Mouse (Mus musculus): ENCODE measurements around the gene Dysf.

The Dysf gene

GRCm38 (mm10) chr6:84224861-84225260 lies 216.5 kb downstream of the Dysf start:
- in situ Hi-C loops (cut with MboI; ENCODE audit: low sequenced_read_pairs) = no loop called here

- in situ Hi-C loops (cut with MboI; ENCODE audit: low sequenced_read_pairs) = no loop called here
Observed at GRCm38 (mm10) chr6:84225587-84225986, 217.2 kb downstream of the Dysf start.

- in situ Hi-C loops (cut with MboI; ENCODE audit: low sequenced_read_pairs) = no loop called here
Observed at GRCm38 (mm10) chr6:84228196-84228595, 219.8 kb downstream of the Dysf start.

GRCm38 (mm10) chr6:84228786-84229185 lies 220.4 kb downstream of the Dysf start:
- in situ Hi-C loops (cut with MboI; ENCODE audit: low sequenced_read_pairs) = no loop called here

- in situ Hi-C loops (cut with MboI; ENCODE audit: low sequenced_read_pairs) = no loop called here
Observed at GRCm38 (mm10) chr6:84229739-84230138, 221.3 kb downstream of the Dysf start.

- in situ Hi-C loops (cut with MboI; ENCODE audit: low sequenced_read_pairs) = no loop called here
Observed at GRCm38 (mm10) chr6:84231108-84231507, 222.7 kb downstream of the Dysf start.

GRCm38 (mm10) chr6:84232063-84232760 lies 223.8 kb downstream of the Dysf start:
- in situ Hi-C loops (cut with MboI; ENCODE audit: low sequenced_read_pairs) = no loop called here

GRCm38 (mm10) chr6:84233783-84234182 lies 225.4 kb downstream of the Dysf start:
- in situ Hi-C loops (cut with MboI; ENCODE audit: low sequenced_read_pairs) = no loop called here

GRCm38 (mm10) chr6:84235365-84235764 lies 227.0 kb downstream of the Dysf start:
- in situ Hi-C loops (cut with MboI; ENCODE audit: low sequenced_read_pairs) = no loop called here

- in situ Hi-C loops (cut with MboI; ENCODE audit: low sequenced_read_pairs) = no loop called here
Observed at GRCm38 (mm10) chr6:84243385-84243784, 235.0 kb downstream of the Dysf start.

GRCm38 (mm10) chr6:84246101-84246760 lies 237.8 kb downstream of the Dysf start:
- in situ Hi-C loops (cut with MboI; ENCODE audit: low sequenced_read_pairs) = no loop called here

- in situ Hi-C loops (cut with MboI; ENCODE audit: low sequenced_read_pairs) = no loop called here
Observed at GRCm38 (mm10) chr6:84246979-84247378, 238.6 kb downstream of the Dysf start.
